Mouse (Mus musculus) olfactory bulb, adult 2 months (tissue): ENCODE measurements around the gene Car14.

Experiments used
- CTCF ChIP-seq: fragments of 200-500 bp; IDR thresholded peaks from 2 replicates; pipeline ENCODE4 v1.5.1; 2012; ENCODE audit warnings: low read depth, mild to moderate bottlenecking, low read length, moderate library complexity; ENCODE audit not compliant: insufficient read depth
- POLR2A ChIP-seq: fragments of 200-500 bp; IDR thresholded peaks from 2 replicates; pipeline ENCODE4 v1.6.1; 2012; ENCODE audit warnings: mild to moderate bottlenecking, low read depth, low read length, moderate library complexity; ENCODE audit not compliant: insufficient read depth

DNA sequence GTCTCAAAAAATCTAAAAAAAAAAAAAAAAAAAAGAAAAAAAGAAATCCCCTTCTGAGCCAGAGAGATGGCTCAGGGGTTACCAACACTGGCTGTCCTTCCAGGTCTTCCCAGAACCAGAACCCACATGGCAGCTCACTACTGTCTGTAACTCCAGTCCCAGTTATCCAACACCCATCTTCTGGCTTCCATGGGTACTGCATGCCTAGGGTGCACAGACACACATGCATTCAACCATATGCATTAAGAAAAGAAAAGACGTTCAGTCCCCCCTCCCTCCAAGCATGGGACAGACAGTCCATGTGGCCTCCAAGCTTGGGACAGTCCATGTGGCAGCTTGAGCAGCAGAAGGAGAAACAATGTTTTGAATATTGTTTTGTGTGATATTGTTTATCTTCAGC is 27.7 kb upstream of the Car14 start:
- TF ChIP-seq POLR2A (no peak), CTCF (no peak)
